Mouse (Mus musculus): ENCODE measurements around the gene Park7.

DNA sequence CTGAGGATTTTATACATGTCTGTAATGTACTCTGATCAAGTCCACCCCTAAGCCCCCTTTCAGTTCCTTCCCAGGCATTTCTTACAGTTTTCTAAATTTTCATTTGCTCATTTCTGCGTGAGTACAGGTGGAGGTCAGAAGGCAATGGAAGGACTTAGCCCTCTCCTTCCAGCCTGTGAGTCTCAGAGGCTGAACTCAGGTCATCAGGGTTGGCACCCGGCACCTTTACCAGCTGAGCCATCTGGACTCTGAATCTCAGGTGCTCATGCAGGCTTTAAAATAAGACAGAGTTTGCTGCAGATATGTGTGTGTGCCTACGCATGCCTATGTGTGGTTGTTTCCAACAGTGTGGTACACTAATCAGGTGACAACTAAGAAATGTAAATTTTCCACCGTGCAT, 63.3 kb downstream of the Park7 start:
- TF ChIP-seq ZC3H11A (IDR thresholded peaks at IDR 0.05; ENCODE audit: borderline replicate concordance, low read depth, low read length) (no peak), MAFK (IDR thresholded peaks at IDR 0.05; ENCODE audit: insufficient read depth, low read depth, low read length) (no peak), HCFC1 (IDR thresholded peaks at IDR 0.05; ENCODE audit: borderline replicate concordance, insufficient read depth, low read length) (no peak), CHD2 (IDR thresholded peaks at IDR 0.05; ENCODE audit: low read depth, low read length) (no peak)
